Mouse (Mus musculus) stomach, postnatal 0 days (tissue): ENCODE data around the gene Spdye4b. TPM values are rescaled to one million over a fixed set of nuclear protein-coding genes. Genes with fewer than 3 reads are reported as not detected.
A peak's percentile ranks its signal among the peaks of the same experiment; 100 is the strongest.
"Not testable (repeated sequence)": the region's sequence is repeated elsewhere in the genome, so short reads cannot be mapped to it uniquely, and the experiment has no call there.

Experiments used
- ATAC-seq: fragments of 200-750 bp; cut with Nextera tagmentation; 2 replicates; pipeline ENCODE4 v1.8.0; 2017; ENCODE audit not compliant: low FRiP score, low TSS enrichment
- DNase-seq: peaks from one replicate; pipeline ENCODE4 v3.0.0-alpha.2; 2016; ENCODE audit warnings: low spot score
- H3K27ac ChIP-seq: fragments of 300-500 bp; sonication (generic); replicated peaks from 2 replicates; pipeline ENCODE4 v1.5.1; 2014; ENCODE audit warnings: mild to moderate bottlenecking, control low read depth
- H3K27me3 ChIP-seq: fragments of 300-500 bp; sonication (generic); 2 replicates; pipeline ENCODE4 v1.6.1; 2014; ENCODE audit warnings: low read length; ENCODE audit not compliant: control insufficient read depth, insufficient read depth
- H3K36me3 ChIP-seq: fragments of 300-500 bp; sonication (generic); 2 replicates; pipeline ENCODE4 v1.6.1; 2014; ENCODE audit warnings: low read length, mixed read lengths; ENCODE audit not compliant: control insufficient read depth, insufficient read depth
- H3K4me1 ChIP-seq: fragments of 300-500 bp; sonication (generic); replicated peaks from 2 replicates; pipeline ENCODE4 v1.6.1; 2014; ENCODE audit warnings: antibody characterized with exemption; ENCODE audit not compliant: control insufficient read depth, insufficient read depth
- H3K4me2 ChIP-seq: fragments of 300-500 bp; sonication (generic); replicated peaks from 2 replicates; pipeline ENCODE4 v1.6.1; 2014; ENCODE audit warnings: low read depth, mild to moderate bottlenecking, control low read depth, moderate library complexity
- H3K4me3 ChIP-seq: fragments of 300-500 bp; sonication (generic); 2 replicates; pipeline ENCODE4 v1.5.1; 2014; ENCODE audit warnings: low read depth, low read length, control low read depth
- H3K9ac ChIP-seq: fragments of 300-500 bp; sonication (generic); 2 replicates; pipeline ENCODE4 v1.6.1; 2014; ENCODE audit warnings: mild to moderate bottlenecking, low read length, control low read depth, mixed read lengths
- H3K9me3 ChIP-seq: fragments of 300-500 bp; sonication (generic); 2 replicates; pipeline ENCODE4 v1.6.1; 2016; ENCODE audit warnings: low read length; ENCODE audit not compliant: control insufficient read depth
- CTCF ChIP-seq: IDR thresholded peaks from 2 replicates; pipeline ENCODE4 v1.5.1; 2016; ENCODE audit warnings: antibody characterized with exemption, low read depth, mild to moderate bottlenecking, moderate library complexity
- EP300 ChIP-seq: optimal IDR thresholded peaks from 2 replicates; pipeline ENCODE3; 2016; ENCODE audit warnings: antibody characterized with exemption
- WGBS: fragments of 180-500 bp; shearing (Covaris S2); extraction: QIAGEN DNeasy Blood & Tissue Kit; methylation state at CpG from one replicate; pipeline ENCODE4 v1.1.7; 2014; 5-methylcytosine and 5-hydroxymethylcytosine counted together
- polyA plus RNA-seq: library from polyadenylated mRNA; unstranded; fragments of >200 nt; fragmentation: Nextera tagmentation; extraction: Ambion mirVana; gene quantifications from 2 replicates; pipeline ENCODE4 v1.2.1, GENCODE M21; 2015

Spdye4b gene
- not detected in 2 replicates for polyA plus RNA-seq

GRCm38 (mm10) chr5:143180255-143181076, at the start of gene Spdye4b, which contains the start of gene Rbak:
TSS of gene Spdye4b (plus strand) at chr5:143181017.
TSS of gene Rbak (minus strand) at chr5:143180775.
- no peaks in the 10 kb centered on the region for H3K9me3 ChIP-seq
- H3K36me3 ChIP-seq = peaks cover 10% of the 10 kb centered on the region
- H3K4me3 ChIP-seq = peak within 1 kb of the TSS; percentile 75
- H3K9ac ChIP-seq = peak within 1 kb of the TSS; percentile 91
- WGBS = 0% methylated on average over 49 of the region's 58 CpGs
- peak within 1 kb of the TSS; percentile 87 for H3K4me2 ChIP-seq
- no peak for TF ChIP-seq EP300
- TF ChIP-seq CTCF = peak; percentile 14
- ATAC-seq = peak; percentile 97
- H3K27me3 ChIP-seq = no peaks in the 10 kb centered on the region
- no peaks in the 10 kb centered on the region for H3K4me1 ChIP-seq
- peak; percentile 94 for DNase-seq
- H3K27ac ChIP-seq = peak within 1 kb of the TSS; percentile 88

- TF ChIP-seq EP300 (no peak), CTCF (no peak)
- no peaks in the 10 kb centered on the region for H3K27me3 ChIP-seq
- H3K36me3 ChIP-seq = no peaks in the 10 kb centered on the region
- H3K4me3 ChIP-seq = no peak overlapping the region
- no peak for DNase-seq
- no peak overlapping the region for H3K27ac ChIP-seq
- no peaks in the 10 kb centered on the region for H3K4me1 ChIP-seq
- no peak for ATAC-seq
- H3K9ac ChIP-seq = no peak overlapping the region
- WGBS = 63% methylated on average over 13 of the region's 13 CpGs
- H3K4me2 ChIP-seq = no peak overlapping the region
- no peaks in the 10 kb centered on the region for H3K9me3 ChIP-seq
These were observed 47.8 kb upstream of the Spdye4b start for GRCm38 (mm10) chr5:143132935-143133514.

- WGBS = 76% methylated on average over 3 of the region's 6 CpGs
- not testable (repeated sequence) for H3K27ac ChIP-seq, H3K4me3 ChIP-seq, H3K27me3 ChIP-seq, H3K36me3 ChIP-seq, DNase-seq, H3K4me1 ChIP-seq, H3K4me2 ChIP-seq, ATAC-seq, H3K9ac ChIP-seq, H3K9me3 ChIP-seq
These were observed 46.4 kb upstream of the Spdye4b start for GRCm38 (mm10) chr5:143134216-143135010.

GRCm38 (mm10) chr5:143135042-143135441, 45.8 kb upstream of the Spdye4b start:
- ATAC-seq (no peak), DNase-seq (no peak)
- Histone ChIP-seq H3K4me1 (no peaks in the 10 kb centered on the region), H3K36me3 (no peaks in the 10 kb centered on the region), H3K4me3 (no peak overlapping the region), H3K27me3 (no peaks in the 10 kb centered on the region), H3K9ac (no peak overlapping the region), H3K4me2 (no peak overlapping the region), H3K9me3 (no peaks in the 10 kb centered on the region), H3K27ac (no peak overlapping the region)
- TF ChIP-seq CTCF (no peak), EP300 (no peak)
- WGBS = 91% methylated on average over 7 of the region's 7 CpGs

GRCm38 (mm10) chr5:143137580-143137979, 43.2 kb upstream of the Spdye4b start:
- Histone ChIP-seq H3K9ac (no peak overlapping the region), H3K4me1 (no peaks in the 10 kb centered on the region), H3K4me2 (no peak overlapping the region), H3K9me3 (no peaks in the 10 kb centered on the region), H3K36me3 (no peaks in the 10 kb centered on the region), H3K27me3 (no peaks in the 10 kb centered on the region), H3K4me3 (no peak overlapping the region), H3K27ac (no peak overlapping the region)
- TF ChIP-seq CTCF = 0 out of 2 replicates have a peak, but pooled peaks have one; percentile 14
- no peak for TF ChIP-seq EP300
- ATAC-seq (no peak), DNase-seq (no peak)
- WGBS = 85% methylated on average over 13 of the region's 13 CpGs
